Mouse (Mus musculus) monocyte, adult 5-6 weeks (primary cell): Measurements from ENCODE around the gene Colgalt1. TPM values are rescaled to one million over a fixed set of nuclear protein-coding genes. Genes with fewer than 3 reads are reported as not detected.
A peak's percentile ranks its signal among the peaks of the same experiment; 100 is the strongest.

Source experiments
- ATAC-seq: fragments of 153-309, 156-312 bp; replicated peaks from 2 replicates; pipeline ENCODE4 v1.8.0; 2017; ENCODE audit warnings: mild to moderate bottlenecking; ENCODE audit not compliant: low TSS enrichment, insufficient number of reproducible peaks, severe bottlenecking, poor library complexity, low FRiP score
- total RNA-seq: library from RNA; stranded (forward); fragments of 200-1000, 200-491, 200-594 nt; gene quantifications from 3 replicates; pipeline ENCODE4 v1.2.3, GENCODE M21; 2017

Colgalt1 gene
- total RNA-seq, 1 experiment from 2014 or later = 39.9 TPM

- ATAC-seq = no peak
Measured at GRCm38 (mm10) chr8:71658515-71659049, 47.8 kb downstream of the Colgalt1 start.

- no peak for ATAC-seq
Measured at GRCm38 (mm10) chr8:71659751-71660150, 49.0 kb downstream of the Colgalt1 start.

- ATAC-seq = peak; percentile 59
Measured at GRCm38 (mm10) chr8:71660325-71661120, 49.7 kb downstream of the Colgalt1 start.

GRCm38 (mm10) chr8:71665331-71666130, 54.7 kb downstream of the Colgalt1 start:
- ATAC-seq = no peak

GRCm38 (mm10) chr8:71666855-71667254, 56.1 kb downstream of the Colgalt1 start:
- no peak for ATAC-seq

GRCm38 (mm10) chr8:71667256-71667655, 56.5 kb downstream of the Colgalt1 start:
- no peak for ATAC-seq

- peak; percentile 45 for ATAC-seq
Measured at GRCm38 (mm10) chr8:71668220-71668975, 57.6 kb downstream of the Colgalt1 start.

- no peak for ATAC-seq
Measured at GRCm38 (mm10) chr8:71670198-71670597, 59.4 kb downstream of the Colgalt1 start.

GRCm38 (mm10) chr8:71670621-71671548, 60.1 kb downstream of the Colgalt1 start:
- no peak for ATAC-seq

- 0 out of 2 replicates have a peak, but pooled peaks have one; percentile 37 for ATAC-seq
Measured at GRCm38 (mm10) chr8:71671549-71671965, 60.8 kb downstream of the Colgalt1 start, which contains the start of gene Unc13a. TSS of gene Unc13a (minus strand) at chr8:71671757.

GRCm38 (mm10) chr8:71672168-71672735, 61.5 kb downstream of the Colgalt1 start:
- no peak for ATAC-seq

GRCm38 (mm10) chr8:71674071-71674470, 63.3 kb downstream of the Colgalt1 start:
- ATAC-seq = no peak

Other genes with a start within 250 kb of the Colgalt1 start
- gene Use1, start 244.2 kb upstream of the Colgalt1 start, total RNA-seq = 172 to 275 TPM (median 266 TPM) in 3 replicates
- 11.9 to 24.2 TPM (median 16.3 TPM) in 3 replicates for gene Ocel1, start 239.7 kb upstream of the Colgalt1 start, total RNA-seq
- gene Nr2f6, start 229.0 kb upstream of the Colgalt1 start, total RNA-seq = 3.4 to 11.6 TPM (median 9.4 TPM) in 3 replicates
- gene Ushbp1, start 215.2 kb upstream of the Colgalt1 start, total RNA-seq = 0.10 TPM in 1 of 3 replicates, not detected in the others
- gene Babam1, start 214.1 kb upstream of the Colgalt1 start, total RNA-seq = 49.7 to 68.7 TPM (median 61.4 TPM) in 3 replicates
- gene Ankle1, start 205.0 kb upstream of the Colgalt1 start, total RNA-seq = 0.48 TPM in 1 of 3 replicates, not detected in the others
- 2.2 to 12.0 TPM (median 8.3 TPM) in 3 replicates for gene Abhd8, start 147.3 kb upstream of the Colgalt1 start, total RNA-seq
- 5.7 to 17.9 TPM (median 13.7 TPM) in 3 replicates for gene Mrpl34, start 146.0 kb upstream of the Colgalt1 start, total RNA-seq
- gene Dda1, start 141.8 kb upstream of the Colgalt1 start, total RNA-seq = 33.6 to 53.8 TPM (median 42.4 TPM) in 3 replicates
- 4.7 to 11.0 TPM (median 8.5 TPM) in 3 replicates for gene Ano8, start 125.0 kb upstream of the Colgalt1 start, total RNA-seq
- gene Gtpbp3, start 122.9 kb upstream of the Colgalt1 start, total RNA-seq = 16.0 to 22.2 TPM (median 16.4 TPM) in 3 replicates
- gene Plvap, start 99.2 kb upstream of the Colgalt1 start, total RNA-seq = not detected in 3 replicates
- gene Ccdc194, start 85.3 kb upstream of the Colgalt1 start, total RNA-seq = not detected in 3 replicates
- gene Bst2, start 73.5 kb upstream of the Colgalt1 start, total RNA-seq = 25.5 to 51.2 TPM (median 32.9 TPM) in 3 replicates
- 13.9 to 34.3 TPM (median 20.5 TPM) in 3 replicates for gene Mvb12a, start 68.1 kb upstream of the Colgalt1 start, total RNA-seq
- gene Tmem221, start 52.1 kb upstream of the Colgalt1 start, total RNA-seq = 0.29 TPM in 1 of 3 replicates, not detected in the others
- gene Nxnl1, start 44.4 kb upstream of the Colgalt1 start, total RNA-seq = not detected in 3 replicates
- 0.53 to 1.2 TPM (median 0.76 TPM) in 3 replicates for gene Slc27a1, start 42.1 kb upstream of the Colgalt1 start, total RNA-seq
- 31.2 to 49.8 TPM (median 36.8 TPM) in 3 replicates for gene Pgls, start 18.8 kb upstream of the Colgalt1 start, total RNA-seq
- gene Fam129c, start 13.3 kb upstream of the Colgalt1 start, total RNA-seq = 6.3 to 12.8 TPM (median 6.9 TPM) in 3 replicates
- 0.21 to 0.97 TPM (median 0.29 TPM) in 3 replicates for gene Unc13a, start 60.8 kb downstream of the Colgalt1 start, total RNA-seq
- 7.1 to 25.6 TPM (median 11.2 TPM) in 3 replicates for gene Jak3, start 65.3 kb downstream of the Colgalt1 start, total RNA-seq
- 14.1 TPM in 1 of 3 replicates, not detected in the others for gene Insl3, start 78.2 kb downstream of the Colgalt1 start, total RNA-seq
- gene B3gnt3, start 90.8 kb downstream of the Colgalt1 start, total RNA-seq = 0.29 to 0.75 TPM in 2 of 3 replicates, not detected in the other
- gene Fcho1, start 114.7 kb downstream of the Colgalt1 start, total RNA-seq = 17.3 to 92.4 TPM (median 17.6 TPM) in 3 replicates